ENCODE assay signal across 25 mouse cellular contexts in genomic region chr1:156905660-156906059, GRCm38 (mm10). TPM values are rescaled to one million over a fixed set of nuclear protein-coding genes. Genes with fewer than 3 reads are reported as not detected.
DNase-seq lines count a peak whose midpoint lies in the region; ATAC-seq lines count a peak whose summit lies in the region.
"Had no signal": no experiment of that assay in that cellular context is flagged by ENCODE, and none has a peak within 500 bp of the region (broad histone marks: within the 10 kb centered on the region; RNA-seq: fewer than 3 reads in every experiment).

No protein-coding gene starts in this region.

- H3K27ac ChIP-seq in midbrain, embryonic 11.5 days (ENCODE audit: low read depth, low read length) = no peak overlapping the region
- no peak overlapping the region for H3K27ac ChIP-seq in midbrain, embryonic 10.5 days (replicated peaks)
- H3K27ac ChIP-seq: embryonic facial prominence, embryonic 10.5 days; embryonic facial prominence, embryonic 13.5 days; forebrain, embryonic 12.5 days; forebrain, embryonic 15.5 days; hindbrain, embryonic 13.5 days; hindbrain, postnatal 0 days; intestine, embryonic 15.5 days had no signal

- H3K4me3 ChIP-seq in midbrain, embryonic 11.5 days (ENCODE audit: low read depth, low read length) = no peak overlapping the region
- H3K4me3 ChIP-seq in midbrain, embryonic 10.5 days = no peak overlapping the region
- H3K4me3 ChIP-seq: embryonic facial prominence, embryonic 10.5 days; embryonic facial prominence, embryonic 13.5 days; erythroblast, embryonic 14.5 days; forebrain, embryonic 12.5 days; forebrain, embryonic 15.5 days; hindbrain, embryonic 13.5 days; intestine, embryonic 15.5 days had no signal

- no peaks in the 10 kb centered on the region for H3K4me1 ChIP-seq in midbrain, embryonic 11.5 days (ENCODE audit: control insufficient read depth, insufficient read depth, low read length)
- peaks cover 9% of the 10 kb centered on the region for H3K4me1 ChIP-seq in midbrain, embryonic 10.5 days
- H3K4me1 ChIP-seq: embryonic facial prominence, embryonic 10.5 days; embryonic facial prominence, embryonic 13.5 days; forebrain, embryonic 12.5 days; forebrain, embryonic 15.5 days; hindbrain, embryonic 13.5 days; intestine, embryonic 15.5 days had no signal

- 87% methylated on average over 2 of the region's 2 CpGs for WGBS in midbrain, embryonic 11.5 days
- WGBS in midbrain, embryonic 10.5 days = 91% methylated on average over 2 of the region's 2 CpGs

- ATAC-seq in midbrain, embryonic 11.5 days (ENCODE audit: low FRiP score) = no peak
- peak; percentile 40 for ATAC-seq in CD4-positive, CD25-positive, alpha-beta regulatory T cell, adult 4 months
- ATAC-seq: forebrain, embryonic 15.5 days; hindbrain, postnatal 0 days; intestine, embryonic 15.5 days had no signal

- no peak overlapping the region for H3K9ac ChIP-seq in midbrain, embryonic 11.5 days (ENCODE audit: low read length)
- H3K9ac ChIP-seq: embryonic facial prominence, embryonic 13.5 days; forebrain, embryonic 12.5 days; forebrain, embryonic 15.5 days; hindbrain, embryonic 13.5 days; intestine, embryonic 15.5 days had no signal

- no peaks in the 10 kb centered on the region for H3K9me3 ChIP-seq in midbrain, embryonic 11.5 days (ENCODE audit: control insufficient read depth, low read length)
- H3K9me3 ChIP-seq in midbrain, embryonic 10.5 days (replicated peaks) = no peaks in the 10 kb centered on the region
- H3K9me3 ChIP-seq: embryonic facial prominence, embryonic 10.5 days; embryonic facial prominence, embryonic 13.5 days; forebrain, embryonic 12.5 days; forebrain, embryonic 15.5 days; hindbrain, embryonic 13.5 days; intestine, embryonic 15.5 days had no signal

- DNase-seq in midbrain, embryonic 11.5 days (ENCODE audit: low spot score, missing footprints) = peak; percentile 61
- no peak for DNase-seq in midbrain, embryonic 10.5 days (ENCODE audit: low spot score)
- peak; percentile 56 for DNase-seq in induced T-regulatory cell, adult 2 months (ENCODE audit: low read depth)
- DNase-seq in adipocyte (ENCODE audit: low spot score) = no peak
- DNase-seq in adrenal gland, adult 18-20 months (ENCODE audit: low spot score in 2 of 2) = no peak
- DNase-seq: adrenal gland, adult 8-10 months; adrenal gland, postnatal 25 days; cerebellum, adult 11-12 months; cerebellum, adult 8-10 months; cerebellum, postnatal 10 days; cerebellum, postnatal 36 days; embryo, embryonic 11 days; gastrocnemius, postnatal 14 days; heart, adult 11 months; kidney, adult 11 months had no signal

- H3K27me3 ChIP-seq in midbrain, embryonic 11.5 days (ENCODE audit: control insufficient read depth, insufficient read depth, low read length) = no peaks in the 10 kb centered on the region
- H3K27me3 ChIP-seq in midbrain, embryonic 10.5 days (ENCODE audit: low read depth, poor library complexity, severe bottlenecking) = no peaks in the 10 kb centered on the region
- H3K27me3 ChIP-seq: embryonic facial prominence, embryonic 13.5 days; forebrain, embryonic 12.5 days; forebrain, embryonic 15.5 days; hindbrain, embryonic 13.5 days; intestine, embryonic 15.5 days had no signal

- no peaks in the 10 kb centered on the region for H3K36me3 ChIP-seq in midbrain, embryonic 11.5 days (ENCODE audit: control insufficient read depth, insufficient read depth, low read length)
- peaks cover 22% of the 10 kb centered on the region for H3K36me3 ChIP-seq in midbrain, embryonic 10.5 days
- H3K36me3 ChIP-seq: intestine, embryonic 15.5 days had no signal

- H3K4me2 ChIP-seq in midbrain, embryonic 11.5 days = no peak overlapping the region
- H3K4me2 ChIP-seq: embryonic facial prominence, embryonic 13.5 days; forebrain, embryonic 12.5 days; forebrain, embryonic 15.5 days; heart, embryonic 11.5 days; hindbrain, embryonic 13.5 days; intestine, embryonic 15.5 days had no signal

RNA-seq across cellular contexts. Expression of gene Ralgps2, which starts 33.8 kb away (rescaled TPM):
- 85.1 and 91.9 TPM in 2 replicates for polyA plus RNA-seq in midbrain, embryonic 11.5 days (2014; fragmentation: Nextera tagmentation; extraction: Ambion mirVana)
- 92.8 and 96.8 TPM in 2 replicates for polyA plus RNA-seq in midbrain, embryonic 10.5 days (2016; fragmentation: Nextera tagmentation; extraction: Ambion mirVana)
- 10 to 100 TPM; 33.0 to 55.6 TPM for polyA plus RNA-seq in CD4-positive, CD25-positive, alpha-beta regulatory T cell, adult 4 months (2017; shearing (Covaris generic))
- 10 to 100 TPM; 10.5 to 16.0 TPM for total RNA-seq in adrenal gland, adult 18-20 months (2021)

Comparison
In these comparisons a context has a peak if more than half of its experiments do, and no peak if none do; other contexts are left out.
1. DNase-seq: peak in midbrain, embryonic 11.5 days (single experiment) and induced T-regulatory cell, adult 2 months (single experiment); none in midbrain, embryonic 10.5 days (single experiment), adipocyte (single experiment) and adrenal gland, adult 18-20 months (0 of 2).